28 mouse cellular contexts compared by ENCODE assay signal in the genomic region with DNA sequence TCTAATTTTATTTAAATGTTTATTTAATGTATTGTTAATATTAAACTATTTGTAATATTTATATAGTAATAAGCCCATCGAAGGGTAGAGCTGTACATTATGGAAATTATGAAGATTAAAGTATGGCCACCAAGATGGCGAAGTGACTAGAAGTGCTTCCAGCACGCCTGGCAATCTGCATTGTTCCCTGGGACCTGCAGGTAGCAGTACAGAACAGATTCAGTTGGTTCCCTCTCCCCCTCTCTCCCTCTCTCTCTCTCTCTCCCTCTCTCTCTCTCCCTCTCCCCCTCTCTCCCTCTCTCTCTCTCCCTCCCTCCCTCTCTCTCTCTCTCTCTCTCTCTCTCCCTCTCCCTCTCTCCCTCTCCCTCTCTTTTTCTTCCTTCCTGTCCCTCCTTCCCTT. TPM values are rescaled to one million over a fixed set of nuclear protein-coding genes. Genes with fewer than 3 reads are reported as not detected.
DNase-seq lines count a peak whose midpoint lies in the region; ATAC-seq and TF ChIP-seq lines count a peak whose summit lies in the region.
"Had no signal": no experiment of that assay in that cellular context is flagged by ENCODE, and none has a peak within 500 bp of the region (broad histone marks: within the 10 kb centered on the region; RNA-seq: fewer than 3 reads in every experiment).

No protein-coding gene starts in this region.

- TF ChIP-seq POLR2A in heart, adult 2 months (IDR thresholded peaks at IDR 0.05; ENCODE audit: insufficient read depth, low read depth, low read length): no peak

- no peaks in the 10 kb centered on the region for H3K27me3 ChIP-seq in heart, adult 2 months (ENCODE audit: control insufficient read depth, insufficient read depth, low read length)
- no peaks in the 10 kb centered on the region for H3K27me3 ChIP-seq in liver, embryonic 15.5 days
- H3K27me3 ChIP-seq: embryonic facial prominence, embryonic 13.5 days; forebrain, embryonic 15.5 days; heart, embryonic 15.5 days; intestine, embryonic 15.5 days; lung, embryonic 15.5 days; midbrain, embryonic 15.5 days; neural tube, embryonic 15.5 days had no signal

- no peaks in the 10 kb centered on the region for H3K79me2 ChIP-seq in heart, adult 2 months (replicated peaks; ENCODE audit: control insufficient read depth, insufficient read depth, low read length)

- H3K9me3 ChIP-seq in liver, embryonic 15.5 days (replicated peaks): no peaks in the 10 kb centered on the region
- H3K9me3 ChIP-seq: embryonic facial prominence, embryonic 13.5 days; forebrain, embryonic 10.5 days; forebrain, embryonic 15.5 days; heart, embryonic 10.5 days; heart, embryonic 15.5 days; intestine, embryonic 15.5 days; lung, embryonic 15.5 days; midbrain, embryonic 10.5 days; midbrain, embryonic 15.5 days; neural tube, embryonic 15.5 days had no signal

- no peak for DNase-seq in heart, adult 2 months
- no peak for DNase-seq in heart, adult 8-10 months (ENCODE audit: low spot score)
- peak; percentile 42 for DNase-seq in thymus, postnatal 14 days
- DNase-seq in thymus, postnatal 25 days: no peak
- DNase-seq in c-Kit-negative CD71-positive TER-119-positive erythroid progenitor cells, embryonic 14.5 days (ENCODE audit: low read depth, low spot score): peak; percentile 25
- DNase-seq in kidney, adult 11 months: no peak
- no peak for DNase-seq in right cerebral cortex, postnatal 14 days
- DNase-seq: adrenal gland, adult 8-10 months; cerebellum, adult 11-12 months; cerebellum, adult 9-11 months; embryo, embryonic 11 days; gastrocnemius, postnatal 10 days; kidney, adult 8-10 months; kidney, postnatal 10 days; layer of hippocampus, adult 9-11 months; left cerebral cortex, postnatal 4 days had no signal

- H3K4me2 ChIP-seq in liver, embryonic 15.5 days: peak overlapping the region; percentile 49
- H3K4me2 ChIP-seq: embryonic facial prominence, embryonic 13.5 days; forebrain, embryonic 15.5 days; heart, embryonic 15.5 days; intestine, embryonic 15.5 days; lung, embryonic 15.5 days; midbrain, embryonic 15.5 days; neural tube, embryonic 15.5 days had no signal

- TF ChIP-seq CTCF in heart, adult 2 months (IDR thresholded peaks at IDR 0.05): peak; percentile 47

- ATAC-seq in liver, embryonic 15.5 days (ENCODE audit: insufficient read depth): 0 out of 2 replicates have a peak, but pooled peaks have one; percentile 14
- ATAC-seq: forebrain, embryonic 15.5 days; hindbrain, postnatal 0 days; midbrain, embryonic 15.5 days had no signal

- H3K4me3 ChIP-seq in heart, adult 2 months: no peak overlapping the region
- no peak overlapping the region for H3K4me3 ChIP-seq in liver, embryonic 15.5 days (replicated peaks)
- H3K4me3 ChIP-seq: embryonic facial prominence, embryonic 13.5 days; forebrain, embryonic 10.5 days; forebrain, embryonic 15.5 days; heart, embryonic 10.5 days; heart, embryonic 15.5 days; intestine, embryonic 15.5 days; lung, embryonic 15.5 days; midbrain, embryonic 10.5 days; midbrain, embryonic 15.5 days; neural tube, embryonic 15.5 days had no signal

- WGBS in heart, adult 2 months: 95% methylated on average over 3 of the region's 3 CpGs
- WGBS in liver, embryonic 15.5 days (ENCODE audit: insufficient replicate concordance): 67% methylated on average over 3 of the region's 3 CpGs

- no peak overlapping the region for H3K27ac ChIP-seq in heart, adult 2 months
- peak overlapping the region; percentile 84 for H3K27ac ChIP-seq in liver, embryonic 15.5 days (replicated peaks)
- H3K27ac ChIP-seq: embryonic facial prominence, embryonic 13.5 days; forebrain, embryonic 10.5 days; forebrain, embryonic 15.5 days; heart, embryonic 10.5 days; heart, embryonic 15.5 days; hindbrain, postnatal 0 days; intestine, embryonic 15.5 days; lung, embryonic 15.5 days; midbrain, embryonic 10.5 days; midbrain, embryonic 15.5 days; neural tube, embryonic 15.5 days had no signal

- intact Hi-C loops in heart, adult 2 months (cut with DNase I): no loop called here

- no peak overlapping the region for H3K9ac ChIP-seq in heart, adult 2 months (ENCODE audit: low read depth, low read length)
- H3K9ac ChIP-seq in liver, embryonic 15.5 days: no peak overlapping the region
- H3K9ac ChIP-seq: embryonic facial prominence, embryonic 13.5 days; forebrain, embryonic 15.5 days; heart, embryonic 15.5 days; intestine, embryonic 15.5 days; lung, embryonic 15.5 days; midbrain, embryonic 15.5 days; neural tube, embryonic 15.5 days had no signal

- no peak for TF ChIP-seq EP300 in heart, adult 2 months (IDR thresholded peaks at IDR 0.05; ENCODE audit: insufficient read depth, low read depth, low read length)

- H3K36me3 ChIP-seq in heart, adult 2 months (ENCODE audit: control insufficient read depth, insufficient read depth, low read length): peaks cover 2% of the 10 kb centered on the region; the same call in 1 of the 2 replicates
- peaks cover 87% of the 10 kb centered on the region for H3K36me3 ChIP-seq in liver, embryonic 15.5 days (replicated peaks)

- no peaks in the 10 kb centered on the region for H3K4me1 ChIP-seq in heart, adult 2 months (ENCODE audit: control insufficient read depth, insufficient read depth, low read length)
- H3K4me1 ChIP-seq in liver, embryonic 15.5 days (replicated peaks): peaks cover 40% of the 10 kb centered on the region
- H3K4me1 ChIP-seq: embryonic facial prominence, embryonic 13.5 days; forebrain, embryonic 10.5 days; forebrain, embryonic 15.5 days; intestine, embryonic 15.5 days; lung, embryonic 15.5 days; midbrain, embryonic 10.5 days; midbrain, embryonic 15.5 days; neural tube, embryonic 15.5 days had no signal

RNA-seq across cellular contexts. Expression of a gene that starts 38.1 kb away (rescaled TPM):
- 10 to 100 TPM; 75.7 to 79.2 TPM for total RNA-seq in heart, adult 2 months (2021)
- polyA plus RNA-seq in heart, adult 2 months (2012; rRNA removed): 92.2 and 110 TPM in 2 replicates
- total RNA-seq in heart, adult 8-10 months (2022): 10 to 100 TPM; 73.6 to 84.8 (median 76.1) TPM
- polyA plus RNA-seq in liver, embryonic 15.5 days (2015; fragmentation: Nextera tagmentation; extraction: Ambion mirVana): 69.9 and 70.2 TPM in 2 replicates

Comparison
In these comparisons a context has a peak if more than half of its experiments do, and no peak if none do; other contexts are left out.
1. DNase-seq: peak in thymus, postnatal 14 days (single experiment) and c-Kit-negative CD71-positive TER-119-positive erythroid progenitor cells, embryonic 14.5 days (single experiment); none in heart, adult 2 months (0 of 2), heart, adult 8-10 months (single experiment), thymus, postnatal 25 days (single experiment), kidney, adult 11 months (single experiment) and right cerebral cortex, postnatal 14 days (single experiment).